Mouse (Mus musculus) left cerebral cortex, adult 18-20 months (tissue): ENCODE data around the gene Ftsj3. TPM values are rescaled to one million over a fixed set of nuclear protein-coding genes. Genes with fewer than 3 reads are reported as not detected.

ENCODE experiments used
- DNase-seq, 2 experiments: peaks; one replicate each; pipeline ENCODE4 v3.0.0; 2021 to 2022; ENCODE audit warnings: low spot score in 2 of 2, mixed read lengths in 1 of 2
- long read RNA-seq, 2 experiments: library from polyadenylated mRNA; stranded (forward); transcript quantifications; one replicate each; pipeline ENCODE4 v2.0.0; 2021
- total RNA-seq, 2 experiments: library from RNA; stranded (reverse); gene quantifications; 2 replicates each; pipeline ENCODE4 v1.2.3; 2021

The Ftsj3 gene
- 10 to 100 TPM; 25.9 to 26.9 TPM for total RNA-seq
- long read RNA-seq, experiment 1, transcript Ftsj3-201 (21 exons, 3,144 nt) = major isoform, 23 of 34 reads
- long read RNA-seq, experiment 1, partial matches to known transcripts = 2 of 34 reads
- long read RNA-seq, experiment 1, other reads (novel, unspliced or antisense) = 9 of 34 reads
- long read RNA-seq, experiment 2, transcript Ftsj3-201 (21 exons, 3,144 nt) = major isoform, 10 of 20 reads
- long read RNA-seq, experiment 2, partial matches to known transcripts = 2 of 20 reads
- long read RNA-seq, experiment 2, other reads (novel, unspliced or antisense) = 8 of 20 reads

- DNase-seq = peak; percentile 98 to 99
Measured at GRCm38 (mm10) chr11:106255685-106256451, at the start of gene Ftsj3, which contains the start of gene Psmc5. Ftsj3 (minus strand) TSS chr11:106256079. Psmc5 (plus strand) TSS chr11:106256154.

GRCm38 (mm10) chr11:106305348-106306064 is 49.6 kb upstream of the Ftsj3 start:
- no peak for DNase-seq

DNA sequence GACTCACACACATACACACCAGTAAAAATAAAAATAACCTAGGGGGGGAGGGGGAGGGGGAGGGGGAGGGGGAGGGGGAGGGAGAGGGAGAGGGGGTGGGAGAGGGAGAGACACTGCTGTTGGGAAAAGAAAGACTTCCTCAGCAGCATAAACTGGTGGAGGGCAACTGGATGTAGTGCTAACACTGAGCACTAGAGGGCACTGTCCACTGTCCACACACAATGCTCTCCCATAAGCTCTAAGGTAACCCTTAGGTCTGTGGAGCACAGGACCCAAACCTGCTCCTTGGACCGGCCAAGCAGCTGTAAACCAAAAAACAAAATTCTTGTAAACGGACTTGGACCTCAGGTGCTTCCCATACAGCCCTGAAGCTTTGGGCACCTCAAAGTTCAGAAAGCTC is 46.8 kb upstream of the Ftsj3 start:
- DNase-seq = peak; percentile 29 to 70

DNA sequence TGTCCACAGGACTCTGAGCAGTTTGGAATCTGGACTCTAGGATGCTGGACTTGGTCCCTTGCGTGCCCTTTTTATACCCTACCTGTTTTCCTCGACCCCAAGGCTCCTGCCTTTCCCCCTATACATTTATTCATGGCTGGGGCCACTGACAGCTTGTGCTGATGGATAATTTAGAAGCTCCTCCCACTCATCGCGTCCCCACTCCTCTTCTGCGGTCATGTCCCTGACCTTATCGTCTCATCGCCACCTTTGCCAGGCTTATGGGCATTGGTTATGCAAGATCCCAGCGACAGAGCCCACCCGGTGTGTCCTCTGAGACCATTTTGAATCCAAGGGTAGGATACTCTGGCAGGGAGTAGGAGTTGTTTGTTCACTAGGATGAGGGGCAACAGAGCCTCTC is 45.9 kb upstream of the Ftsj3 start, which contains the start of gene Gh:
Gh (minus strand) TSS at position 101 of the 400 bp plus-strand sequence.
- DNase-seq = no peak

DNA sequence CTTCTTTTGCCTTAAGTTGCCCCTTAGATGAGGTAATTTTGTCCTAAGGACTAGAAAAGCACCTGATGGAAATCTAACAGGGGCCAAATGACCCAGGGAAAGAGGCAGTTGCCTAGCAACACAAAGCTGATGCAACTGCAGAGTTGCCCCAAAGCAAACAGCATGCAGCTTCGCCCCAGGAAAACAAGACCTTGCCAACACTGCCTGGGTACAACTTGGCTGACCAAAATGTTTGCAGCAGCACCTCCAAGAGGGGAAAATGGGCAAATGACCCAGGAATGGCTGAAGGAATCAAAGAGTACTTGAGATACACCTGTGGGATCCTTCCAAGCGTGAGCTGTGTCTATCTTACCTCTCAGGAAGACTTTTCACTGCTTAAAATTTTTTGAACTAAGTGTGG is 36.0 kb upstream of the Ftsj3 start:
- no peak for DNase-seq

- no peak for DNase-seq
Measured at GRCm38 (mm10) chr11:106290376-106290775, 34.5 kb upstream of the Ftsj3 start.

DNA sequence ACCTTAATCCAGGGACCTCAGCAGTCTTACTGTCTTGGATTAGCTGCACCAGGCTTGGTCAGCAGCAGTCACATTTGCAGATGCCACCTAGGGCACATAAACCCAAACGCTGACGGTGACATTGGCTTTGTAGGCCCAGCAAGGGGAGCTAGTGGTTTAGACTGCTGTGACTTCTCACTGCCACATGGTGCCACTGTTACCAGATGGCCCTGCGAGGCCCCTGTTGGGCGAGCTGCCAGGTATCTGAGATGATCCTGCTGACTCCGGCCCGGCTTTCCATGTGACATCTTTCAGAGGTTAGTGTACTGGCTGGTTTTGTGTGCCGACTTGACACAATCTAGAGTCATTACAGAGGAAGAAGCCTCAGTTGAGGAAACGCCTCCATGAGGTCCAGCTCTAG is 33.5 kb upstream of the Ftsj3 start:
- no peak for DNase-seq

DNA sequence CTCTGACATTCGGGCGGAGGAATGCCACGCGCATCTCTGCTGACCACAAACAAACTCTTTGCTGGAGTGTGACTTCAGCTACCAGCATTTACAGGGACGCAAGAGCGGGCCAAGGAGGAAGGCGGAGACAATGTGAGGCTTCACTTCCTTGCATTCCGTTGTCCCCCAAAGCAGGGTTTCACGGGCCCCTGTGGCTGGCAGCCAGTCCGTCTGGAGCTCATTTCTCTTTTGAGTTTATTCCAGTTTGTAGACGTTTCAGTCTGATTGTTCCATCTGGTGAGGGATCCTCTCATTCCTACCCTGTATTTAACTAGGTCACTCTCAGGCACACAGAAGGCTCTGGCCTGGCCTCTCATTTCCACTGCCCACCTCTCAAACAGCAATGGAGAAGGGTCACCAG is 31.1 kb upstream of the Ftsj3 start:
- no peak for DNase-seq

- no peak for DNase-seq
Measured at GRCm38 (mm10) chr11:106286206-106286605, 30.3 kb upstream of the Ftsj3 start.

- no peak for DNase-seq
Measured at GRCm38 (mm10) chr11:106284126-106284525, 28.2 kb upstream of the Ftsj3 start.

DNA sequence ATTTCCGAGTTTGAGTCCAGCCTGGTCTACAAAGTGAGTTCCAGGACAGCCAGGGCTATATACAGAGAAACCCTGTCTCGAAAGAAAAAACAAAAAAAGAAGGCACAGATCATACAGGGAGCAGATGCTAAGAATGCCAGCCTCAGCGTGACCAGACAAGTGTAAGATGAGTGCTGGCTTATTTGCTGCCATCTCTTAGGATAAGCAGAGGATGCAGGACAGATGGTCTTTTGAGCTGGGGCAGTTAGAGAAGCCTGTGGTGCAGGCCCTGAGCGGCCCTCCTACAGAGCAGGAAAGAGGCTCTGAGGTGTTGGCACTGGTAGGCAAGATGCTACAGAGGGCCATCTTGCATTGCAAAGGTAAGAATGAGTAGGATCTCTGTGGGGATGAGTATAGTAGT is 27.5 kb upstream of the Ftsj3 start:
- DNase-seq = no peak

- DNase-seq = no peak
Measured at GRCm38 (mm10) chr11:106282452-106282851, 26.6 kb upstream of the Ftsj3 start.

DNA sequence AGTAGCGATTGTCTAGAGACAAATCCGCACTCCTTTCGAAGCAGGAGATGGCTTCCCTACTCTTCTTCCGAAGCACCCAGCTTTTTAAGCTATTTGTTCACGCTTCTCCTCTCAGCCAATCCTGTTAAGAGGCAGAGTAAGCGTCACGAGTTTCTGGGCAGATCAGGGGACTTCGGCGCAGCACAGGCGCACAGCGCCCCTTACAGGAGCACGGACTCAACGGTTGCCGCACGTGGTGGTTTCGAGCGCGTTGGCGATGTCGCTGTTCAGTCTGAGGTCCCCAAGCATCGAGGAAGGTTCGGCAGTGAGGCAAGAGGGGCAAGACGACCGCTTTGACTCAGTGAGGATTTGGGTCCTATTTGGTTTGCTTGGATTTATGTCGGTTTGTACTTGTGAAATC is 20.6 kb upstream of the Ftsj3 start, which contains the start of gene Tcam1:
Tcam1 (plus strand) TSS at position 219 of the 400 bp plus-strand sequence.
- peak; percentile 91 to 96 for DNase-seq

DNA sequence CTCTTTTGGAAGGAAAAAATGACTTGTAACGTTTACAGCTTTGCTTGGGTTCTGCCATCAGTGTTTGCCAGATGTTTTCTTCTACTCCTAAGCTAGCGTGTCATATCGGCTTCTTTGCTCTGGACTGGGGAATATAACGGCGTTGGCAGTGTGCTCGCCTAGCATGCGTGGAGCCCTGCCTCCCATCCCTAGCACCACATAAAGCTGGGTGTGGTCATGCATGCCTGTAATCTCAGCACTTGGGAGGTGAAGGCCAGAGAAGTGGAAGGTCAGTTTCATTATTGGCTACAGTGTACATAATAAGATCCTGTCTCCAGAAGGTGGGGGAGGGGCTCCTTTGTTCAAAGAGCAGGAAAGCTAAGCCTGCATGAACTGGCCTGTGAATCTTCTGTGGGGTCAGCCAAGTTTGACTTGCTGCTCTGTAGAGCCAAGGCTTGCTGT is 19.1 kb upstream of the Ftsj3 start:
- no peak for DNase-seq

- no peak for DNase-seq
Measured at GRCm38 (mm10) chr11:106274374-106274773, 18.5 kb upstream of the Ftsj3 start.

GRCm38 (mm10) chr11:106273811-106274210 is 17.9 kb upstream of the Ftsj3 start:
- no peak for DNase-seq

- DNase-seq = no peak
Measured at GRCm38 (mm10) chr11:106273311-106273684, 17.4 kb upstream of the Ftsj3 start.

DNA sequence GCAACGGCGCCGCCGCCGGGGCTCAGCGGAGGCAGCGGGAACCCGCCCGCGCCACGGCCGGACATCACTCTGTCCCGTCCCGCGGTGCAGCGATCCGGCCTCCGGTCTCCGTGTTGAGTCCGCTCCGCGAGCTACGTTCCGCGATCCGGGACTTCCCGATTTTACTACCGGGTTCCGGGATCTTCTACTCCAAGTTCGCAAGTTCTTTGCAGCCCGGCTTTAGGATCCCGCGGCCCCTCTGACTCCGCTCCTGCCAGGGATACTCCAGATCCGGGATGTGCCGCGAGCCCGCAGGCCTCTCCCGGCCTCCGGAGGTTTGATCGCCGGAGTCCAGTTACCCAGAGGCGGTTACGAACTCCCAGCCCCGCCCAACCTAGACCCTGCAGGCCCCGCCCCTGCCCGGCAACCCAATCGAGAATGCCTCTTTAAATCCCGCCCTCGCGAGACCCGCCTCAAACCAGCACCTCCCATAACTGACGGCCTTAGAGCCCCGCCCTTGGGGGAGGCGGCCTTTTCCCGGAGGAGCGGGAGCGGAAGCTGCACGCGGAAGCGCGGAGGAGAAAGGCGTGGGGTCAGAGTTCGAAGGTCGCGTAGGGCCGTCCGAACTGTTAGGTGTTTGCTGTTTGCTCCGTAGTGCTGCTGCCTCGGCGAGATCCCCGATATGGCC is 16.9 kb upstream of the Ftsj3 start, which contains the start of gene Smarcd2:
Smarcd2 (minus strand) TSS at position 329 of the 667 bp plus-strand sequence.
- DNase-seq = peak; percentile 97 to 99

DNA sequence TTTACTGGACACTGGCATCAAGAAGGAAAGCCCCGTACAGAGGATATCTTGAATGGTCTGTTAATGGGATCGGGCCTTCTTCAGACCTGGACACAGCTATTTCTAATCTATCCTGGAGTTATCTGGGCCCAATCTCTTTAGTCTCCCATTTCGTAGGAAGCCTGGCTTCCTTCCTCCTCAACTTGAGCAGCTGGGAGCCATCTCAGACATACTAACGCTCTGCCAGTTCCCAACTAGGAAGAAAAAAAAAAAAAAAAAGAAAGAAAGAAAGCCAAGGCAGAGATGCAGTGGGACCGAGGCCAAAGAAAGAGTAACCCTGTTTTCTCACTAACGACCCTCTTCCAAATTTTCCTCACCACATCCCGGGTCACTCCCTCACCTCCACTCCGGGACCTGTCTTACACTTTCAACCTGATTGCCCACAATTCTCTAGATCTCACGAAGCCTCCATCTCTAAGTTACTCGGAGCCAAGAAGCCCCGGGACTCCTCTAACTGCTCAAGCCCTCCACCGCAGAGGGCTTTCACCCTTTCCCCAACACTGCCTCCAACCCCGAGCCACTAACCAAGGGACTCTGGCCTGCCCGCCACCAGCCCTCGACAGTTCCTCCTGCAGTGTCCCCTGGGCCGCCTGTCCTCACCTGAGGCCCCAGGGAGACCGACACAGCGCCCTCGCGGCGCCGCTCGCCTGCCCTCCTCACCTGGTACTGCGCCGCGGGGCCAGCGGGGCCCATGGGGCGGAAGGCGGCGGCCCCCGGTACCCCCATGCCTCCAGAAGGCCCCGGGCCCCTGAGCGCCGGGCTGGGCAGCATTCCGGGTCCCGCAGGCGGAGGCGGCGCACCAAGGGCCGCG is 16.1 kb upstream of the Ftsj3 start:
- DNase-seq = no peak
